Mouse (Mus musculus): Measurements from ENCODE around the gene Olfr815. TPM values are rescaled to one million over a fixed set of nuclear protein-coding genes. Genes with fewer than 3 reads are reported as not detected.
"Not testable (repeated sequence)": the region's sequence is repeated elsewhere in the genome, so short reads cannot be mapped to it uniquely, and the experiment has no call there.

Olfr815 gene
- not detected in 2 replicates for polyA plus RNA-seq (2012; rRNA removed)

DNA sequence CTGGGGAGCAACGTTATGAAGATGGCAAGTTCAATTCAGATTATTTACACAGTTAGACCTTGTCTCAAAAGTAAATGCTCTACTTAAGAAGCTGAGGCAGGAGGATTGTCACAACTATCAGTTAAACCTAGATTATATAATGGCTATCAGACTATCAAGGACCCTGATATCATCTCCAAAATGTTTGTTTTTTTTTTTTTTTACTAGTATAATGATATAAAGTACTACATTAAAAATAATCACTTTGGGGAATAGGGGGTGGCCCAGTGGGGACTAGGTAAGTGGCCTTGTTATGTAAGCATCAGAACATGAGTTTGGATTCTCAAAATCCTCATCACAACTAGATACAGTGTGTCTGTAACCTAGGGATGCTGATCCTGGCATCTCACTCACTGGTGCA is at the start of gene Olfr815:
Gene Olfr815 (minus strand): TSS at position 101 of the 400 bp plus-strand sequence.
- not testable (repeated sequence) for H3K27ac ChIP-seq (ENCODE audit: insufficient read depth, low read depth, low read length); H3K4me1 ChIP-seq (ENCODE audit: control insufficient read depth, insufficient read depth, insufficient read length, low read length); H3K27me3 ChIP-seq (ENCODE audit: control insufficient read depth, insufficient read depth, low read length); H3K36me3 ChIP-seq (ENCODE audit: control insufficient read depth, insufficient read depth, low read length); H3K4me3 ChIP-seq (ENCODE audit: low read depth, low read length)
- WGBS: 25% methylated on average over 1 of the region's 1 CpGs

DNA sequence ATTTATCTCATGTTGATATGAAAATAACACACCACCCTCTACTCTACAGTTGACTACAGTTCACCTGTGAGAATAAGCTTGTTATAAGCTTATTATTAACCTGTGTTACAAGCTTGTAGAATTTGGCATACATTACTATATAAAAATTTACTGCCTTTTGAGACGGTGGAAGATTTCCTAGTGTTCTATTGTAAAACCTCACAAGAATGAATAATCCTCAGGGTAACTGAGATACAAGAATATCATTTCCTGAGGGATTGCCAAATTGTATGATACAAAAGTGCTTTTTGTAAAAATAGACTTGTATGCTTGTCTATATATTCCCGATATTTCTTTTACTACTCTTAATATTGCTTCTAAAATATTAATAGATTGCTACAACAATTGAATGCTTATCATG is 43.3 kb upstream of the Olfr815 start, which contains the start of gene Olfr818:
Gene Olfr818 (minus strand): TSS at position 101 of the 400 bp plus-strand sequence.
- Histone ChIP-seq H3K27ac (ENCODE audit: insufficient read depth, low read depth, low read length) (no peak within 1 kb of the TSS), H3K36me3 (ENCODE audit: control insufficient read depth, insufficient read depth, low read length) (no peaks in the 10 kb centered on the region), H3K4me3 (ENCODE audit: low read depth, low read length) (no peak within 1 kb of the TSS), H3K27me3 (ENCODE audit: control insufficient read depth, insufficient read depth, low read length) (no peaks in the 10 kb centered on the region), H3K4me1 (ENCODE audit: control insufficient read depth, insufficient read depth, insufficient read length, low read length) (no peaks in the 10 kb centered on the region)
- TF ChIP-seq CTCF (IDR thresholded peaks at IDR 0.05; ENCODE audit: extremely low read depth, insufficient read length, insufficient replicate concordance, low read depth, low read length) (no peak), POLR2A (IDR thresholded peaks at IDR 0.05; ENCODE audit: low read depth, low read length) (no peak)
- 84% methylated on average over 2 of the region's 2 CpGs for WGBS

DNA sequence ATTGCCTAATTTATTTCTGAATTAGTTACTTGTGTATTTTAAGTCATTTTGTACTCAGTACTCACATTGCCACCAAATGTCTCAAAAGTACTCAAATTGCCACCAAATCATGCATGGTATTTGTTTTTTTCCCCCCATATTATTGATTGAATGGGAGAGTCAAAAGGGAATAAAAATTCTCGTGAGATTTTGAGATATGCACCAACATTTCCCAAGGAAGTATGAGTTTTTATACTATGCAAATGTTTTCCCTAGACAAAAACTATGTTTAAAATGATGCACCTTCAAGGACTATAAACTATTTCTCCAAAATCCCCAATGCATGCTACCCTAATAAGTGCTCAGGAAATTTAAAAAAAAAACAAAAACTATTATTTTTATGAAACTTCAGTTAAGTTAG is 9.8 kb upstream of the Olfr815 start, which contains the start of gene Olfr816:
Gene Olfr816 (minus strand): TSS at position 101 of the 400 bp plus-strand sequence.
- H3K4me3 ChIP-seq (ENCODE audit: low read depth, low read length): no peak within 1 kb of the TSS
- no peaks in the 10 kb centered on the region for H3K27me3 ChIP-seq (ENCODE audit: control insufficient read depth, insufficient read depth, low read length)
- H3K27ac ChIP-seq (ENCODE audit: insufficient read depth, low read depth, low read length): no peak within 1 kb of the TSS
- no peak for TF ChIP-seq POLR2A (IDR thresholded peaks at IDR 0.05; ENCODE audit: low read depth, low read length)
- no peak for TF ChIP-seq CTCF (IDR thresholded peaks at IDR 0.05; ENCODE audit: extremely low read depth, insufficient read length, insufficient replicate concordance, low read depth, low read length)
- no peaks in the 10 kb centered on the region for H3K36me3 ChIP-seq (ENCODE audit: control insufficient read depth, insufficient read depth, low read length)
- no peaks in the 10 kb centered on the region for H3K4me1 ChIP-seq (ENCODE audit: control insufficient read depth, insufficient read depth, insufficient read length, low read length)
- 43% methylated on average over 1 of the region's 1 CpGs for WGBS

DNA sequence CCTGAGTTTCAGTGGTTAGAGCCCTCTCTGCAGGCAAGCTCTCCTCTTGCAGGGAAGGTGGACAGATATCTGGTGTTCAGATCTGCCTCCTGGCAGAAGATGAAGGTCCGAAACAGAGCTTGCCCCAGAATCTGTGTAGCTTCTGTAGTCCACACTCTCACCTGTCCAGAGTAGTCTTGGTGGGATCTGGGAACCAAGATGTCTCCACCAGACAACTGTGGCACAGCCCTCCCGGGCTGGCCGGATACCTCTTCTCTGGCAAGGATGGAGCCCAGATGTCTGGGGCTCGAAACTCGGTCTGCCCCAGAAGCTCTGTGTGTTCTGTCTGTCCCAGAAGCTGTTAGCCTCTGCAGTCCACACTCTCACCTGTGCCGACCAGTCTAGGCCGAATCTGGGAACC is 19.7 kb downstream of the Olfr815 start:
- Histone ChIP-seq H3K27ac (ENCODE audit: insufficient read depth, low read depth, low read length) (no peak overlapping the region), H3K27me3 (ENCODE audit: control insufficient read depth, insufficient read depth, low read length) (no peaks in the 10 kb centered on the region), H3K4me1 (ENCODE audit: control insufficient read depth, insufficient read depth, insufficient read length, low read length) (no peaks in the 10 kb centered on the region), H3K36me3 (ENCODE audit: control insufficient read depth, insufficient read depth, low read length) (no peaks in the 10 kb centered on the region), H3K4me3 (ENCODE audit: low read depth, low read length) (no peak overlapping the region)
- no peak for TF ChIP-seq CTCF (IDR thresholded peaks at IDR 0.05; ENCODE audit: extremely low read depth, insufficient read length, insufficient replicate concordance, low read depth, low read length)
- no peak for TF ChIP-seq POLR2A (IDR thresholded peaks at IDR 0.05; ENCODE audit: low read depth, low read length)
- whole genome bisulfite sequencing: 86% methylated on average over 7 of the region's 7 CpGs

DNA sequence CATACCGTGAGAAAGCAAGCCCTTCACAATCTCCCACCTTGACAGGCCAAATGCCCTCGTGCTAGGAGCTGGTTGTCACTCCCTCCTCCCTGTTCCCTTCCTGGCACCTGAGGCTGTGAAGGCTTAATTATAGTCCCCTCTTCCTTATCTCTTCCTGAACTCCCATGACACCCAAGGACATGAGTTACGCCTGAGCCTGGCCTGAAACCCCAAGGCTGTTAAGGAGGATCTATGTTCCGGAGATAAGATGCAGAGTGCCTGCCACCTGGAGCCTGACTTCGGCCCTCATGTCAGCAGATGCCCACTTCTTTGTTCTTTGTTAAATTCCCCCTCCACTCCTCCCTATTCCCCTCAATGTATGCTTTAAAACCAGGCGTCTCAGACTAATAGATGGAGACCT is 20.2 kb downstream of the Olfr815 start:
- not testable (repeated sequence) for H3K27ac ChIP-seq (ENCODE audit: insufficient read depth, low read depth, low read length); H3K4me1 ChIP-seq (ENCODE audit: control insufficient read depth, insufficient read depth, insufficient read length, low read length); H3K27me3 ChIP-seq (ENCODE audit: control insufficient read depth, insufficient read depth, low read length); H3K4me3 ChIP-seq (ENCODE audit: low read depth, low read length); H3K36me3 ChIP-seq (ENCODE audit: control insufficient read depth, insufficient read depth, low read length)
- 72% methylated on average over 6 of the region's 6 CpGs for WGBS

DNA sequence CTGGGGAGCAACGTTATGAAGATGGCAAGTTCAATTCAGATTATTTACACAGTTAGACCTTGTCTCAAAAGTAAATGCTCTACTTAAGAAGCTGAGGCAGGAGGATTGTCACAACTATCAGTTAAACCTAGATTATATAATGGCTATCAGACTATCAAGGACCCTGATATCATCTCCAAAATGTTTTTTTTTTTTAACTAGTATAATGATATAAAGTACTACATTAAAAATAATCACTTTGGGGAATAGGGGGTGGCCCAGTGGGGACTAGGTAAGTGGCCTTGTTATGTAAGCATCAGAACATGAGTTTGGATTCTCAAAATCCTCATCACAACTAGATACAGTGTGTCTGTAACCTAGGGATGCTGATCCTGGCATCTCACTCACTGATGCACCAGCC is 25.9 kb downstream of the Olfr815 start, which contains the start of gene Olfr814:
Gene Olfr814 (minus strand): TSS at position 101 of the 400 bp plus-strand sequence.
- H3K27ac ChIP-seq (ENCODE audit: insufficient read depth, low read depth, low read length); H3K4me3 ChIP-seq (ENCODE audit: low read depth, low read length); H3K27me3 ChIP-seq (ENCODE audit: control insufficient read depth, insufficient read depth, low read length); H3K36me3 ChIP-seq (ENCODE audit: control insufficient read depth, insufficient read depth, low read length); H3K4me1 ChIP-seq (ENCODE audit: control insufficient read depth, insufficient read depth, insufficient read length, low read length): not testable (repeated sequence)
- 41% methylated on average over 1 of the region's 1 CpGs for WGBS

DNA sequence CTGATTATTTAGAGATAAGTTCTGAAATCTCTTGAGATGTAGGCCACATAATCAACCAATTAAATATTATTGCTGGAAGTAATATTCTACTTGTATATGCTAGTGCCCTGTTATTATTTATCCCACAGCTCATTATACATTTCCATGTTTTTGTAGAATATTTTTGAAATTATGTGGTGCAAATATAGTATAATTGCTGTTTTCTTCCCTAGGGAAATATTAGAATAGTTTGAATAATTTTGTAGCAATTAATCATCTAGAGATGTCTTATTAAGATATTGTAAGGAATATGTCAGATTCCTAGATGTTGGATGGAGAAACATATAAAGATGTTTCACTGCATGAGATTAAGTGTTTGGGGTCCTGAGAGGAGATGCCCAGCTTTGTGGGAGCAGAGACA is 50.6 kb downstream of the Olfr815 start, which contains the start of gene Olfr813:
Gene Olfr813 (plus strand): TSS at position 301 of the 400 bp plus-strand sequence.
- Histone ChIP-seq H3K27me3 (ENCODE audit: control insufficient read depth, insufficient read depth, low read length) (no peaks in the 10 kb centered on the region), H3K4me3 (ENCODE audit: low read depth, low read length) (no peak within 1 kb of the TSS), H3K27ac (ENCODE audit: insufficient read depth, low read depth, low read length) (no peak within 1 kb of the TSS), H3K36me3 (ENCODE audit: control insufficient read depth, insufficient read depth, low read length) (no peaks in the 10 kb centered on the region), H3K4me1 (ENCODE audit: control insufficient read depth, insufficient read depth, insufficient read length, low read length) (no peaks in the 10 kb centered on the region)
- TF ChIP-seq CTCF (IDR thresholded peaks at IDR 0.05; ENCODE audit: extremely low read depth, insufficient read length, insufficient replicate concordance, low read depth, low read length) (no peak), POLR2A (IDR thresholded peaks at IDR 0.05; ENCODE audit: low read depth, low read length) (no peak)

Other genes with a start within 250 kb of the Olfr815 start
- gene Olfr800, start 248.2 kb downstream of the Olfr815 start, polyA plus RNA-seq (2012; rRNA removed): not detected in 2 replicates
- gene Olfr801, start 232.0 kb downstream of the Olfr815 start, polyA plus RNA-seq (2012; rRNA removed): not detected in 2 replicates
- not detected in 2 replicates for gene Olfr802, start 217.7 kb downstream of the Olfr815 start, polyA plus RNA-seq (2012; rRNA removed)
- gene Olfr803, start 211.6 kb downstream of the Olfr815 start, polyA plus RNA-seq (2012; rRNA removed): not detected in 2 replicates
- gene Olfr804, start 202.7 kb downstream of the Olfr815 start, polyA plus RNA-seq (2012; rRNA removed): not detected in 2 replicates
- not detected in 2 replicates for gene Olfr805, start 176.5 kb downstream of the Olfr815 start, polyA plus RNA-seq (2012; rRNA removed)
- gene Olfr806, start 163.9 kb downstream of the Olfr815 start, polyA plus RNA-seq (2012; rRNA removed): not detected in 2 replicates
- not detected in 2 replicates for gene Olfr807, start 148.1 kb downstream of the Olfr815 start, polyA plus RNA-seq (2012; rRNA removed)
- gene Olfr808, start 140.4 kb downstream of the Olfr815 start, polyA plus RNA-seq (2012; rRNA removed): not detected in 2 replicates
- not detected in 2 replicates for gene Olfr809, start 131.2 kb downstream of the Olfr815 start, polyA plus RNA-seq (2012; rRNA removed)
- gene Olfr810, start 111.0 kb downstream of the Olfr815 start, polyA plus RNA-seq (2012; rRNA removed): not detected in 2 replicates
- not detected in 2 replicates for gene Olfr811, start 101.5 kb downstream of the Olfr815 start, polyA plus RNA-seq (2012; rRNA removed)
- not detected in 2 replicates for gene Olfr812, start 59.8 kb downstream of the Olfr815 start, polyA plus RNA-seq (2012; rRNA removed)
- not detected in 2 replicates for gene Olfr813, start 50.5 kb downstream of the Olfr815 start, polyA plus RNA-seq (2012; rRNA removed)
- gene Olfr814, start 26.0 kb downstream of the Olfr815 start, polyA plus RNA-seq (2012; rRNA removed): not detected in 2 replicates
- not detected in 2 replicates for gene Olfr816, start 9.7 kb upstream of the Olfr815 start, polyA plus RNA-seq (2012; rRNA removed)
- gene Olfr818, start 43.2 kb upstream of the Olfr815 start, polyA plus RNA-seq (2012; rRNA removed): not detected in 2 replicates
- gene Olfr819, start 61.4 kb upstream of the Olfr815 start, polyA plus RNA-seq (2012; rRNA removed): not detected in 2 replicates
- gene Olfr247, start 70.3 kb upstream of the Olfr815 start, polyA plus RNA-seq (2012; rRNA removed): not detected in 2 replicates
- not detected in 2 replicates for gene Gm10310, start 79.2 kb upstream of the Olfr815 start, polyA plus RNA-seq (2012; rRNA removed)
- gene Olfr820, start 106.8 kb upstream of the Olfr815 start, polyA plus RNA-seq (2012; rRNA removed): not detected in 2 replicates
- not detected in 2 replicates for gene Olfr821, start 124.5 kb upstream of the Olfr815 start, polyA plus RNA-seq (2012; rRNA removed)
- gene Olfr822, start 165.3 kb upstream of the Olfr815 start, polyA plus RNA-seq (2012; rRNA removed): not detected in 2 replicates
- not detected in 2 replicates for gene Olfr823, start 209.5 kb upstream of the Olfr815 start, polyA plus RNA-seq (2012; rRNA removed)
- not detected in 2 replicates for gene Olfr824, start 224.1 kb upstream of the Olfr815 start, polyA plus RNA-seq (2012; rRNA removed)

Data from small intestine, adult 2 months (tissue).